Mouse (Mus musculus): Measurements from ENCODE around the gene Vwc2.

Gene Vwc2

DNA sequence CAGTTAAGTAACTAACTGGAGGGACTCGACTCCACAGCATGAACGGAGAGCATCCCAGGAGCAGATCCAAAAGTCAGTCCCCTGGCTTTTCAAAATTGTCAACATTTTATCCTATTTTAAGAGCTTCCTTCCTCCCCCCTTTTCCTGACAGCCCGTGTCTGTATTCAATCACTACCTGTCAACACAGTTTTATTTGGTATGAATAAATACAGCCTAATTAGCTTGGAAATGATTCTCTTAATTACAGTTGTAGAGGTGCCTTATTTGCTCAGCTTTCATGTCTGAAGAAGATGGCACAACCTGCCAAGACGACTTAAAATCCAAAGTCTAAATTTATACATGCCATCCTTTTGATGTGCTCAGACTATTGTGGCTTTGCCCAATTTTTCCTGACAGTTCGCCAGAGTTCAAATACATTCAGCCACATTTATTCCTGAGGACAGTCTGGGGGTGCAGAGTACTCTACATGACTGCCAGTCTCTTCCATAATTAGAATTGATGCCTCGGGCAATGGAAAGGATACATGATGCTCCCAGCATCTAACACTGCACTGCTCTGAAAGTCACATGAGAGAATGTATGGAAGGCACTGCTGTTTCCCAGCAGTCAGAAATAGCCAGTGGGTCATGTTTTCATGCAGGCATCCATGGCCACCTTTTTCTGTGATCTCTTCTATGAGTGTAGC, 128.8 kb downstream of the Vwc2 start:
- DNase-seq (ENCODE audit: low spot score in 2 of 2): no peak

DNA sequence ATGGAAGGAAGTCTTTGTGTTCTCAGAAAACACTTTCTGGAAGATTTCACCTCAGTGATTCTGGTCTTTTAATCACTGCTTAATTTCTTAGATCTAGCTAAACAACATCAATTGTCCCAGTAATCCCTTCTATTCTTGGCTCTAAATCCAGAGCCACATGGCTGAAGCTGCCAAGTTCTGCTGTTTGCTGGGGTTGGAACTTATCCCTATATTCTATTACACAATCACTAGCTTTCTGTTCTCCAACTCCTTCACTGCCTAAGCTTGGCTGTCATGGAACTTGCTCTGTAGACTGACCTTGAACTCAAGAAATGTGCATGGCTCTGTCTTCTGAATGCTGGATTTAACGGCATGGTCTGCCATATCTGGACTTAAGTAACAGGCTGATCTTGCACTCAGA, 143.3 kb downstream of the Vwc2 start:
- DNase-seq (ENCODE audit: low spot score in 2 of 2): no peak

- DNase-seq (ENCODE audit: low spot score in 2 of 2): no peak
Observed at GRCm38 (mm10) chr11:11280128-11280527, 166.1 kb downstream of the Vwc2 start.

DNA sequence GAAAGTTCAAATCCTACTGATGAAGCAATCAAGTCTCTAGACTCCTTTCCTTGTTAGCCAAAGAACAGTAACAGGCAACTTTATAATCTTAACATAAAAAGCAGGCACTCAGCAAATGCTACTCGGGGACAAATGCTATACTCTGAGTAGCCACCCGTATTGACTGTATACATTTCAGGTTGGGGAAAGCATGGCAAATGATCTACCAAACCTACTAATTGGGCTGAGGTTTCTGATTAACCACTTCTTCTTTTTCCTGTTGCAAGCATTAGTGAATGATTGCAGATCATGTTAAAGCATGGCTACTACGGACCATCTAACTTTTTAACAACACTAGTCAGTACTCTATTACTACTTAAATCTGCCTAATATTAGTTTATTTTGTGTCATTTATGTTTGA, 169.5 kb downstream of the Vwc2 start:
- DNase-seq (ENCODE audit: low spot score in 2 of 2): no peak
